Mouse (Mus musculus) embryo, embryonic 11 days (tissue): ENCODE measurements at regions not wholly inside any gene's neighbourhood (a gene's known extent, or its start where the extent isn't known, plus 50 kb on each side); places are given as distances from the start of the nearest gene placed in this dataset.
"Not testable (repeated sequence)": the region's sequence is repeated elsewhere in the genome, so short reads cannot be mapped to it uniquely, and the experiment has no call there.

ENCODE experiments used
- DNase-seq: peaks from one replicate; pipeline ENCODE4 v3.0.0-alpha.2; 2015

DNA sequence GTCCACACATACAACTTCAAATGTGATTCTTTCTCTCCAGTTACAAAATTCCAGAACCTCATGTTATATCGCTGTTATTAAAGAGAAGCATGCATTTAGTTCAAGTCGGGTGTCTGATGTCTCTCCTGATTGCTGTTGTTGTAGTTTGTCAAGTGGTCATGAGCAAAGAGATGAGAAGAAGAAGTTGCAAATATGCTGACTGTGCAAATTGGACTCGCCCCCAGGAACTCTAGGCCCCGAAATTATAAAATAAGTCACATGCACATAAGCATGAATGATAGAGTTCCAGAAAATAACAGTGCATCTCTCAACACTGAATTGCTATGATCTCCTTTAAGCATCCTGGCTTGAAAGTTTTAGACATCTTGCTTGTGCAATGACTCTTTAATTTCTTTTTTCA is 53.3 kb downstream of the Kif2b start:
- no peak for DNase-seq

DNA sequence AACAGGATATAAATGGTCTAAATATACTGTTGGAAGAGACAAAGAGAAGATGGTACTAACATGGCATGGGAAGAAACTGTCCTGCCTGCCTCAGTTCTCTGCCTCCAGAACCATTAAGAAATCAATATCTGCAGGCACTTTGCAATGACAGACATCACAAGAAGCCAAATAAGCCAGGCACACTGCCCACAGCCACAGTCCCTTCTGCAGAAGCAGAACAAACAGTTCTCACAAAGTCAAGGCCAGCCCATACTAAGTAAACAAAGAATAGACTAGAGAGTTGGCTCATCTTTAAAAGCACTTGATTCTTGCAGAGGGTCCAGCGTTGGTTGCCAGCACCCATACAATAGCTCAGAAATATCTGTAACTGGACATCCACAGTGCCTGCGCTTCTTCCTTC is 98.1 kb downstream of the Kif2b start:
- DNase-seq: no peak

DNA sequence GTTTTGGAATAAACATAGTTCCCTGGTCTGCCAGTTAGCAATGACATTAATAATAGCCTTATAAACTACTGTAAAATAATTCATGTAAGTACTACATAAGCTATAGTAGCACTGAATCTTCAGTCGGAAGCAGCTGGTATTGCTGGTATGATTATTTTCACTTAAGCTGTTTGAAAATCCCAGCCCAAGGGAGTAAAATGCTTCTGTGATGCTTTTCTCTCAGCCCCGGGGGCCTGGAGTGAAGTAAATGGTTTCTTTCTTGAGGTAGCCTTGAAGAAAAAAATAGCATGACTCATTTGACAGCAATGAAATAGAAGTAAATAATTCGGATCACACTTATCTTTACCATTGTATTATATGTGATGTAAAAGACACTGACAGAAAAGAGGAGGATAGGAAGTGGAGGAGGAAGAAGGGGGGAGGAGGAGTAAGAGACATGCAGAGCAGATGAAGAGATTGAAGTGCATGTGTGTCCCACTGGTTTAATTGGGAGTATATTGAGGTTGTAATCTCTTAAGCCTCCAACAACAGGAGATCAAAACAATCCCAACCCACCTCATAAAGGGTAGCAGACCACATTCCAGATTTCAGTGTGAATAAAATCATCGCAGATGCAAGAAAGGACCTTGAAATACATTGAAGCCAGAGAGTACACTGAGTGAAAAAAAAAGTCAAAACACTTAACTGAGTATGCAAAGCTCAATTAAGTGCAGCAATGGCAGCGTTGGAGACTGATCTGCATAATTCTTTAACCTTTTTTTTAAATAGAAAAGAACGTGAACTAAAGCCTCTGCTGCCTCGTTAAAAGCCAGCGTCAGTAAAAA is 113.6 kb downstream of the Kif2b start:
- no peak for DNase-seq

DNA sequence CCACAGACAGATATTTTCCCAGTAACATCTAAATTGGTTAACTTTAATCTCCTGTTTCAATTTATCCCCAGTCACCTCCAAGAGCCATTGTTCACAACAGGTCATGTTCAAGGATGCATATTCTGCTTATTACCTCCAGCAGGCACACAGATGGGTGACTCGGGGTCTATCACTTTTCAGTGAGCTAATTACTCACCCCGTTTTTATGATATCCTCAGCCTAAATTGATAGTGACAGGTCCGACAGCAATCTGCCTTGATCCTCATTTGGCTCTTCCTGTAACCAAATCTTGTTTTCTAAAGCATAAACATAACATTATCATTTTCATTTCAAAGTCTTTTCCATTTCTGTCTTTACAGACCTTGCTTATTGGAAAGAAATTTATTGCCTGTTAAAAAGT is 115.4 kb downstream of the Kif2b start:
- DNase-seq: no peak

DNA sequence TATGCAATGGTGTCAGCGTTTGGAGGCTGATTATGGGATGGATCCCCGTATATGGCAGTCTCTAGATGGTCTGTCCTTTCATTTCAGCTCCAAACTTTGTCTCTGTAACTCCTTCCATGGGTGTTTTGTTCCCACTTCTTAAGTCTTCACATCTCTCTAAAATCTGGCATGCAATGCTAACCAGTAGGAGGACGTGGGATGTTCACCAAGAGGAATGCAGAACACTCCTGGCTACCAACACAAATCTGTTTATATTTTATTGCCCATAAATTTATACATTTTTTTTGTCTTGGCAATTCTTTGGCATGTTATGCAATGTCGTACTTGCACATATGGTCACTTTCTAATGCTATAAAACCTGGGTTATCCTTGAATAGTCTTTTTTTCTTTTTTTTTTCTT is 135.0 kb downstream of the Kif2b start:
- DNase-seq: no peak

DNA sequence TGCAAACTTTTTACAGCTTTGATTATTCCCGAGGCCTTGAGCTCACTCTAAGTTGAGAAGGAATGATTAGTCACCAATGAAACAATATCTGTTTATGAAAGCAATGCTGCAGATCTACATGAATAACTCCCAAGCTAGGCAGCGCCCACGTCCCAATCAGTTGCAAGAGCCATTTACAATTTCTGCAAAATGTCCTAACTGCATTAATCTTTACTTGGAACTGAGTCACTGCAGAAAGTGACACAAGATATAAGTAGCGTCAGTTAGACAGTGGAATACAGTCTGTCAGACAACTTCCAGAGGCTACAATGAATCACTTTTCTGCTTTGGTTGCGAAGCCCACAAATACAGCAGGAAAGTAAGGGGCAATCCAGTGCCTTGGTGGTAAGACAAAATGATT is 145.2 kb downstream of the Kif2b start:
- no peak for DNase-seq

DNA sequence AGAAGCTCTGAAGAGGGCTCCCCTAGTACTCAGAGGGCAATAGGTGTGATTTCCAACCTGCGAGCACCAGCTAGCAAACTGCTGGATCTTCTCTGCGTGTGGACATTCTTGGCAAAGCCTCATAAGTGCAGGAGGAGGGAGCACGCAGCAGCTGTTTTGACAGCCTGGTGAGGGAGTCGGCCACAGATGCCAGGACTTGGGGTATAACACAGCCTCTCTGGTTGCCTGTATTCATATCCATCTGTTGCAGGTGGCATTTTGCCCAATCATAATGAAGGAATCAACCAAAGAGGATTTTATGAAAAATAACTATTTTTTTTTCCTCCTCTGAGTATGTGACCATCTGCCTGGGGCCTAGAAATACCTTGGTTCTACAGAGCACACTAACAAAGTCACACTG is 150.6 kb downstream of the Kif2b start:
- DNase-seq: no peak

DNA sequence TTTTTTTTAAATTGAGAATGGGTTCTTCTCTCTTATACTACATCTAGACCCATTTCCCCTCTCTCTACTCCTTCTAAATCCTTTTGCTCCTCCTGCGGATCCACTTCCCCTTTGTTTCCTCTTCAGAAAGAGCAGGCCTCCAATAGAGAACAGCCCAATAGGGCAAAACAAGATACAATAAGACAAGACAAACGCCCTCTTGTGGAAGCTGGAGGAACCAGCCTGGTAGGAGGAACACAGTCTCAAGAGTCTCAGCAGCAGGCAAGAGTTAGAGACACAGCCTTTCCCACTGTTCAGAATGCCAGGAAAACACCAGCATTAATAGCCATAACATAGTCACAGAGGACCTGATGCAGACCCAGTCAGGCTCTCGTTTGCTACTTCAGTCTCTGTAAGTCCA is 190.2 kb downstream of the Kif2b start:
- peak; percentile 11 for DNase-seq

DNA sequence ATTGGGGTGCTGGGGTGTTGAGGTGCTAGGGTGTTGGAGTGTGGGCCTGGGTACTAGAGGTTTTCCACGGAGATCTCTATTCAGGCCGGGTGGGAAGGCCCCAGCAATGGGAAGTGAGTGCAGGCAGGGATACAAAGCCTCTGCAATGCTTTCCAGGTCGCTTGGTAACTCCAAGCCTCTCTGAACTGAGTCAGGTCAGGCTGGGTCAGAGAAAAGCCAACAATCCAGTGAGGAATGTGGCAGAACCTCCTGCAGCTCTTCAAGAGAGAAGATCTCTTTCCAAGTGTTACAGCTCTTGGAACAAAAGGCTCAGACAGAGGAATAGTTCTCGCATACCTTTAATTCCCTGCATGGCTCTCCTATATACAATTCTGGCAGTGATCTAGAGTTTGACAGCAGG is 220.3 kb downstream of the Kif2b start:
- DNase-seq: peak; percentile 37

DNA sequence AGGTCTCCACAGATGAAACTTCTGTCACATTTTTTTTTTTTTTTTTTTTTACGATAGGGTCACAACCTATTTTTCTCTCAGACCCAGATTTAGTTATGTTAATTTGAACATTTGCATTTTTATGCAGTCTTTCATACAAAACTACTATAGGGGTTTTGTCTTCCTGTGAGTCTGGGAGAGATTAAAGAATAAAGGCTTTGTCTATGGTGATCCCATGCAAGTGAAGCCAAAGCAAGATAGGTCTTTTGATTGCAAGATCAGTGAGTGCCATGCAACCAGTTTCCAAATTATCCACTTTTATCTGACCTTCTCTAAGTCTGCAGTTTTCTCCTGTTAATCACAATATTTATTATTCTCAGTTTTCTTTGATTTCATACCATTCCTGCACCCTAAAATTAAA is 234.7 kb downstream of the Kif2b start:
- DNase-seq: no peak

DNA sequence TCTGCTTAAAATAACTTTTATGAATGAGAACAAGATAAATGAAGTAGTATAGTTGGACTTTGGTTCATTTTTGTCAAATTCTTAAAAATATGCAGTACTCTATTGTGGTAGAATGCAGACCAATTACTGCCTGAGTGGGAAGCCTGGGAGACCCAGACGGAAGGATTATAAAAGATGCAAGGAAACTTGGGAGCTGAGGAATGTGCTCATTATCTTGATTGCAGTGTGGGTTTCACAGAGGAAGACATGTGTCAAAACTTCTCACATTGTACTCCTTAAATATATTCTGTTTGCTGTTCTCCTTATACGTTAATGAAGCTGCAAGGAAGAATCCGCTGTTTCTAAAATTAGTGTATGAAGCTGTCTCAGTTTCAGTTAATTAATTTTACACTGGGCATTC is 244.3 kb downstream of the Kif2b start:
- DNase-seq: no peak

DNA sequence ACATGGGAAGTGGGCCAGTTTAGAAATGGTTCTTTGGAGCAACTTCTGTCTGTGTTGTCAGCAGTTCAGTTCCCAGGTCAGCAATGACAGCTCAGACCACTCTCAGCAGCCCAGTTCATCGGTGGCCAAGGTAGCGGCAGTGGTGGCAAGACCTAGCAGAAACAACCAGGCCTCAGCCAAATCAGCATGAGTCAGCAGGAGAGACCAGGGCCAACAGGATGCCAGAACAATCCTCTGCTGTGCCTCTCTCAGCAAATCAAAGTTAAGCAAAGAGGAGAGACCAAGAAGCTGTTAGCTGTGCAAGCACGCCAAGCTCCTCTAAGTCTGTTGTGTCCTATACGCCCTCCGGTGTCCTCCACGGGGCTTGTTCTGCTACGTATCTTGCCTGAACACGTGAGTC is 249.8 kb downstream of the Kif2b start:
- no peak for DNase-seq

DNA sequence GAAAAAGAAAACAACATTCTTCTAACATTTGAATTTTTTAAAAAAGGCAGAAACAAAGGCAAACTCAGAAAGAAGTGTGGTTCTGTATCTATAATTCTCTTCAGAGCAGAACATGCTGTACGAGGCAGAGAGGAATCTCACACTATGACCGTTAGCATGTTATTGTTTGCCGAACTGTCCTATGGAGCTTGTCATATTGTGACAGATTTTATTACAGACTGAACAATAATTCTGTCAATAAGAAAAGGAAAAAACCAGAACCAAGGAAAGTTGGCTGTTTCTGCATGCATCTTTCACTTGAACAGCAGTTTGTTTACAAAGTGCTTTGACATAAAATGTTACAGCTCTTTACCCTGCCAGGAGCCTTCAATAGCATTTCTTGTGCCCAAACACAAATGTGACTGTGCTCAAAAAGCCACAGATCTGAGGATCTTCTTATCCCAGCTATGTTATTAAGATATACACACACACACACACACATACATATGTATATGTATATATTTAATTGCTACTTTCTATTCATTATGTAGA is 267.1 kb downstream of the Kif2b start:
- no peak for DNase-seq

DNA sequence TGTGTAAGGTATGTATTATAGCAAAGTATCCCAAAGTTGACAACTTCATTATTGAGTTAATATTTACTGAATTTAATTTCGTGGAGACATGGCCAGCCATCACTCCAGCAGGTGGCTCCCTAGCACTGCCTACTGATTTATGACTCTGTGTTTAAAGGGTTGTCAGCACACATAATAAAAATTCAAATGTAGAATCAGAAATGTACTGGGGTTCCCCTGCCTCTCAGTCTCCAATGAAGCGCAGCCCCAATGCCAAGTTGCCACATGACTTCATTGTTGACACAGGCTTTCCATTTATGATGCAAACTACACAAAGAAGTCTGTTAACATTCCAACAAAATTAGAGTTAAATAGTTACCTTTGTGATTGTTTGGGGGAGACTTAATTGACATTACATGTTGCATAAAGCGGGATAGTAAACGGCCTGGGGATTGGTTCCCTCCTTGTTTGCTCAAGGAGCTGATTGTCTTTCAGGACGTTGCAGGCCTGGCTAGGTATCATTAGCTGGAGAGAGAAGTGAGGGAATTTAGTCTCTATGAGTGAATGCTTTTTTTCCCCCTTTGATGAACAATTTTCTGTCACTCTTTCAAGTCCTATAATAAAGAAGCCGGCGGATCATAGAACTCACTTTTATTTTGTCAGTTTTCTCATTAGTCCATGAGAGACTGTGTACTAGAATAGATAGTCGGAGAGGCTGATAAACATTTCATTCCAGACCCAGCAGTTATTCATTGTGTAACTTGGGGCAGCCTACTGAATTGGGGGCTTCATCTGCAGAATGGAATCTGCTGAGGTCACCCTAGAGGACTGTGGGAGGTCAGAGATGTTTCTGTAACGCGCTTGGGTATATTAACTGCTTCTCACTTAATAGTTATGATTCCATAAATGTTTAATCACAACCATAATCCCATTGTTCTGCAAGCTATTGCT is 287.9 kb downstream of the Kif2b start:
- DNase-seq: peak; percentile 39

DNA sequence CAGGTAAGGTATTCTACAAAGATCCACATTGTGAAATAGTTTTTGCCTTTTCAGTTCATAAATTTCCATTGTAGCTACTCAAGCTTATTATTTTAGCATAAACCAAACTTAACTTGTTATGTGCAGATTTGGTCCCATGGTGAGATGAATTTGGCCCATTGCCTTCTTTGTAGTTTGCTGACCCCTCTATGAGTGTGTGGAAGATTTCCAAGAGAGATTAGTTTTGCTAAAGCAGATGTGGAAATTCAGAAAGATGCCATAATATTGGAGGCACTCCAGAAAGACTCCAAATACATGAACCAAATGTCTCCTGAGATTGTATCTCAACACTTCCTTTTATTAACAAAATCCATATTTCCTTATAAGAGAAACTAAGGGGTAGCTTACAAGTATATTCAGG is 291.0 kb downstream of the Kif2b start:
- no peak for DNase-seq

DNA sequence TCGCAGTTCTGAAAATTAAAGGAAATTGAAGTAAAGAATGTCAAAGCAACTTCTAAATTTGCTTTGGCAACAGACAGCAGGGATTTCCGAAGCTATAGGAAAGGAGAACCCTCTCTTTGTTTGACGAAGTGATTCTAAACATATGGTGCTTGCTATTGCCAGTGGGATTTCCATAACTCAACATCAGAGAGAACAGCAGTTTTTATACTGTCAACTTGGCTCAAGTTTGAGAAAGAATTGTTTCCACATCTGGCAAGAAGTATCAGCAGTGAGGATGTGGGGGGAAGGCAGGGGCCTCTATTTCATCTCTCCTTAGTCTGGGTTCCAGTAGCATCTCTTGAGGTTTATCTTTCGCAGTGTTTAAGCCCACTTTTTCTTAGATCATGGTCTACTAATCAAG is 315.1 kb downstream of the Kif2b start:
- peak; percentile 18 for DNase-seq

DNA sequence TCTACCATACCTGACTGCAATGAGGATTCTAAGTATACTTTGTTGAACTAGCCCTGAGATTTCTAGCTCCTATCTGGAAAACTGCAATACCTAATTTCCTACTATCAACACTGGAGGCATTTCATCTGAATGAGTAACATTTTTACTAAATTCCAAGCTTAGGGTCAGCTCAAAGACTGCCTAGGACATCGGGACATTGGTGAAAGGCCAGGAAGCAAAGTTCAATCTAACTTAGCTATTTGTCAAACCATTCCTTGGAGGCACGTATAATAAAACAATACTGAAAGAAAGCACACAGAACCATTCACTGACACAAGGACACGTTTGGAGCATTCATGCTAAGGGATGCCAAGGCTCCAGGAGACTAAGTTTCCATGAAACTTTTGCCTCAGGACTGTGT is 335.3 kb downstream of the Kif2b start:
- DNase-seq: not testable (repeated sequence)

DNA sequence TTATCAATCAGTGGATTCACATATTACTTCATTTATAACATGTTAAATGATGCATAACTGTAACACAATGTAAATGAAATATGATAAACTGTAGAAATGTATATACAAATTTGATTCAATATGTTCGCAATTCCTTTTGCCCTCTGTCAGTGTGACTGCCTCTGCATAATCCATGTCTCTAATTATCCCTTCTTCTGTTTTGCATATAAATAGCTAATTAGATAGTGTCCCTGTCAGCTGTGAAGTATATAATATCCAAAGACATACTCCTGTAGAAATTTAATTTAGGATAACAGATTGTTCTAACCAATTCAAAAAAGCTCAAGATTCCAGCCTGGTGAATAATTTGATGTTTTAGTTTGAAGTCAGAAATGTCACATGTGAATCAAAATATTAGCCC is 361.2 kb downstream of the Kif2b start:
- no peak for DNase-seq

DNA sequence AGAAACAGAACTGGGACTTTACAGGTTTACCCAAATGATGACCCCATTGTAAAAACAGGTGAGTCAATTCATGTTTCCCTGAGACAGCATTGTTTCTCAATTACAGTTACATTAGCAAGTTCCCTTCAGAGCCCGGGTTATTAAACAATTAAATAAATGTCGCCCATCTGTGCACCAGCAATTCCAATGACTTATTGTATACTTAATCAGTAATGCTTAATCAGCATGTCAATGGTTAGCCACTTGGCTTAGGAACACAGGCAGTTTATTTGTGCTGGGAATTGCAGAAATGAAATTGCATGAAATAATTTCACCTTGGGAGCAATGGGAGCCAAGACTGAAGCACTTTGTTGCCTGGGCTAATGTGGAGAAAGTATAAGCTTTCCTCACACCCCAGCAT is 364.3 kb downstream of the Kif2b start:
- DNase-seq: no peak

DNA sequence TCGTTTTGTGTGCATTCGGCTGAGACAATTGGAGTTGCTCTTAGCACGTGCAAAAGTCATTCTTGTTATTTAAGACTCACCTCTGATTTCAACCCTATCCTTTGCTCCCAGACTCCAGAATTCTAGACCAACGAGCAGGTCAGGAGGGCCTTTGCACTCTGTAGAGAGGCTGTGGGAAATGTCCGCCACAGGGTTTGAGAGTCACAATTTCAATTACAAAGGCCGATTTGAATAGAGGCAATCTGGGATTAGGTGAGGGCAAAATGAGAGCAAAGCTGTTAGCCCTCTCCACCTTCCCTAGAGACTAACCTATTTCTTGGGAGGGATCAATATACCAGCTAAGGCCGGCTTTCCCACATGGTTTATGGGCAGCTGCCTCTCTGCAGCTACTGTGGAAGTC is 370.9 kb downstream of the Kif2b start:
- peak; percentile 10 for DNase-seq

DNA sequence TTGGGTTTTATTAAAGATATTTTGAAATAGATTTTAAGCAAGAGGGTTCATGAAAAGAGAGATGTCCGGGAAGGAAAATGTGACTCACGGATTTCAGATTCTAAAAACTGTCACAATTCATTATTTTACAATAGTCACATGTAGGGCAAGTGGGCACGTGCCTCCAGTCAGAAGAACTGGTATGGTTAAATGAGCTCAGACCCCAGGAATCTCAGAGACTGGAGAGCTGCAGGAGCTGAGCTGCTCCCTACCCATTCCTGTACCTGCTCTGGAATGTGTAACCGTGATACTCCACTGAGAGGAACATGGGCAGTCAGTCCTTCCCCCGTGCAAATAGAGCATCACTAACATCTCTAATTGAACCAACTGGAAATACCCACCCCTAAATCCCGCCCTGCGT is 372.9 kb downstream of the Kif2b start:
- no peak for DNase-seq

DNA sequence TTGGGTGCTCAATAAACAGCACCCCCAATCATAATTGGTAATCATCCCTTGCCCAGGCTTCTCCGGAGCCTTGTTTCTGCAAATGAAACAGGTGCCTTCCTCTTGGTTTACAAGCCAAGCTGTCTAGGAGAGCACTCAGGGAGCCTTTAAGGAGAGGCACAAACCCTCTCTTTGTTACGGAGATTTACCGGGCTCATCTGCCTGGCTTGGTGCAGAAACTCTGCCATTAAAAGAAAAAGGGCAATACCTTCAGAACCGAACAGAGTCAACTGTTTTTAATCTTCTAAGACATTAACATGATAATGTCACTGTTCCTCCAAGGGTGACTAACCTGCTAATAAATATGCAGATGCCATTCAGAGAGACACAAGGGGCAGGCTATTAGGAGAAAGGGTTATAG is 380.5 kb downstream of the Kif2b start:
- no peak for DNase-seq

DNA sequence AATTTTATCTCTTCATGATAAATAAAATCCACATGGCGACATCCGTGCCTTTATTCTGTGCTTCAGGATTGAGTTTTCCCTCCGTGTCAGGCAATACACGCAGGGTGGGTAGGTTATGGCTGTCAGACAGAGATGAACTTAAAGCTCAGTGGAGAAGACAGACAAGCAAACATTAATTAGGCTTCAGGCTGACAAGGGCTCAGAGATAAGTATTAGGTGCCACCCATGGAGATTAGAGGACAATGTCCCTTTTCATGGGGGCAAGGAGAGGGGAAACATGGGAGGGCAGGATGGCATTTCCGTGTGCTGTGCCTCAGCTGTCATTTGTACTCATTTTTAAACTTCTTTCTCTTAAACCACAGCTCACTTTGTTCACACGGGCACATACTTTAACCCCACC is 381.0 kb downstream of the Kif2b start:
- DNase-seq: peak; percentile 6

DNA sequence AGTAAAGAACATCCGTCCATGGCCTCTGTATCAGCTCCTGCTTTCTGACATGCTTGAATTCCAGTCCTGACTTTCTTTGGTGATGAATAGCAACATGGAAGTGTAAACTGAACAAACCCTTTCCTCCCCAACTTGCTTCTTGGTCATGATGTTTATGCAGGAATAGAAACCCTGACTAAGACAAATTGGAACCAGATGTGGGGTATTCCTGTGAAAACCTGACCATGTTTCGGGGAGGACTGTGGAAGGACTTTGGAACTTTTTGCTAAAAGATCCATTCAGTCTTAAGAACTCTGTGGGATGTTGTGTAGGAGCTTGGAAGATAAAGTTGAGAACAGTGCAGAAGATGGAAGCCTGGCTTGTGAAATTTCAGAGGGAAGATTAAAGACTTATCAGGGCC is 410.0 kb downstream of the Kif2b start:
- DNase-seq: peak; percentile 49
